Mouse (Mus musculus) activated CD4-positive, CD25-positive, alpha-beta regulatory T cell, adult 4 months (primary cell): ENCODE results near the gene Memo1. TPM values are rescaled to one million over a fixed set of nuclear protein-coding genes. Genes with fewer than 3 reads are reported as not detected.
"Not testable (repeated sequence)": the region's sequence is repeated elsewhere in the genome, so short reads cannot be mapped to it uniquely, and the experiment has no call there.

ENCODE experiments used
- ATAC-seq: one replicate; pipeline ENCODE4 v1.8.0; 2017
- polyA plus RNA-seq, 2 experiments: library from polyadenylated mRNA; unstranded; fragments of 100-300 nt; shearing (Covaris generic); gene quantifications; one replicate each; pipeline ENCODE4 v1.2.1; 2017

The Memo1 gene
- polyA plus RNA-seq, 2 experiments from 2014 or later: 53.5 to 61.0 TPM

DNA sequence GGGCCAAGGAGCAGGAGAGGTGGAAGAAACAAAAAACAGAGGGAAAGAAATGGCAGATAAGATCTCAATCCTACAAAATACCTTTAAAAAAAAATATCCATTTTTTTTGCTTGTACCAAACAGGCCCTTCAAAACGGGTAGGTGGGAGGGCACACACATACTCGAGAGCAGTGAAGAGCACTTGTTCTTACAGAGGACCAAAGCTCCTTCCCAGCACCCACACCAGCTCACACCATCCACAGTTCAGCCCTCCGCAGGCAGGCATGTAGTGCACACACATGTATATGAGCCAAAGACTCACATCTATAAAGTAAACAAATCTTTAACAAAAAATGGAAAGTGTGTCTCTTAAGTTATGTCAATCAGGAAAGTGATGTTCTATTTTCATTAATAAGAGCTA is 52.5 kb downstream of the Memo1 start:
- no peak for ATAC-seq

DNA sequence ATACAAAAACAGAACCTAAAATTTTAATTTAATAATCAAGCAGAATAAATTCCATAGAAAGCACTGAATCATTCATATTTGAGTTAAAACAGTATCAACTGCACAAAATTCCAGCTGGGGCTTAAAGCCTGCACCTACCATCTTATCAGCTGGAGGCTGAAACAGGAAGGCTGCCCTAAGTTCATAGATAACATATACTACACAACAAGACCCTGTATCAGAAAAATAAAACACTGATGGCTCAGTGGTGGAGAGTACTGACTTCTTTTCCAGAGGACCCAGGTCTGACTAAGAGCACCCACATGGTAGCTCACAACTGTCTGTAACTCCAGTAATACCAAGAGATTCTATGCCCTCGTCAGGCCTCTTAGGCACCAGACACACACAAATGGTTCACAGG is 55.0 kb downstream of the Memo1 start:
- no peak for ATAC-seq

DNA sequence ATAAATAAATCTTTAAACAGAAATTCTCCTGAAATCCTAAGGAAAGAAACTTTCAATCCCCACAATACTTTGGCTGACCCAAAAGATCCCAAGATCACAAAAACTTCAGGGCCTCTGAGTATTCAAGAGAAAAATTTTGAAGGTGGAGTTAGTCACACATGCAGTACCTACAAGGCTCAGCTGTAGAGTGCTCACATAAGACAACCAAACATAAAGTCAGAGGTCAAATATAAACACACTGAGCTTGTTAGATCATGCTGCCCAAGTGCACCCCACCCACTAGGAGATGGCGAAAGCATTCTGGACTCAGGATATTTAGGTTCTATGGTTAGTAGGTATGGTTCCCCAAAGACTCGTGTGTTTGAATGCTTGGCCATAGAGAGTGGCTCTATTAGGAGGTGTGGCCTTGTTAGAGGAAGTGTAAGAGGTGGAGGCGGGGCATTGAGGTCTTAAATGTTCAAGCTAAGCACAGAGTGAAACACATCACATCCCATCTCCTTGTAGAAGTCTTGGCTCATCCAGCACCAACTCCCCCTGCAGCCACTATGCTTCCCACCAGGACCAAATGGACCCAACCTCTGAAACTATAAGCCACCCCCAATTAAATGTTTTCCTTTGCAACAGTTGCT is 67.1 kb downstream of the Memo1 start:
- no peak for ATAC-seq

DNA sequence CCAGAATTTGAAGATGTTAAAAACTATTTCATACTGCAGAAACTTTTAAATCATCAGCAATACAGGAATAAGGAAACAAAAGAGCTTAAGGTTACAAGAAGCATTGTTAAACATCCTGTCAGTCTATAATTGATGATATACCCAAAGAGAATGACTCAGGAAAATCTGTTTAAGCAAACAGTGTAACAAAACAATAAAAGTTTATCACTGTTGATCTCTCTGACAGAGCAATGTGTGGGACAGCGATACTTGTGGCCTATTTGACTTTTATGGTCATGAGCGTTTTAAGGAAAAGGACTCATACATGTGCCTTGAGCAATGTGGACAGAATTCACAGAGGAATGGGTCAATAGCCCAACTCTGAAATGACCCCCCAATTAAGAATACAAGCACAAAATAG is 78.0 kb downstream of the Memo1 start:
- no peak for ATAC-seq

DNA sequence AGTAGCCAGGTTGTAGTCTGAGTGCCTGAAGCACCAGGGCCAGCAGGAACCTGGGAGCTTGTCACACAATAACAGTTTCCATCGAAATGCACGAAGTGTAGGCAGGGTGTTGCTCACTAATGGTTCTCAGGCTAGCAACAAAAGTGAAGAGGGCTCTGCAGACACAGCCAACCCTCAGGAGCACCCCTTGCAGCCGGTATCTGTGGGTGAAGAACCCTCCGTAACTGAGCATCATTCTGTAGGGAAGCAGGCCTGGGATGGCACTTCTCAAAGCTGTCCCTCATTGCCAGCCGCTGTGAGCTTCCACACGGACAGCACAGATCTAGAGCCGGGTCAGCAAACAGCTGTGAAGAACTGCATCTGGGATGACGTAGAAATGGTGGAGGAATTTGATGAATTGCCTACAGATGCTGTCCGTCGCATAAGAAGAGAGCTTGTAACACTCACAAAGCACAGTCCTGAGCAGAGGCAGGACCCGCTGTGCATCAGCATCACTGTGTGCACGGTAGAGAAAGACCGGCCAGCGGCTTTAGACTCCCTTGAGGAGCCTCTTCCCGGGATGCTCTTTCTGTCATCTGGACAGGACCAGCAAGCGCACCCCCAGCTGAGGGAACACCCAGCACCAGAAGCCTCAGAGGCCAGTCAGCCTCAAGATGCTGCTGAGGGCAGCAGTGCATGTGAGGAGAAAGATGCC is 82.3 kb downstream of the Memo1 start:
- not testable (repeated sequence) for ATAC-seq

DNA sequence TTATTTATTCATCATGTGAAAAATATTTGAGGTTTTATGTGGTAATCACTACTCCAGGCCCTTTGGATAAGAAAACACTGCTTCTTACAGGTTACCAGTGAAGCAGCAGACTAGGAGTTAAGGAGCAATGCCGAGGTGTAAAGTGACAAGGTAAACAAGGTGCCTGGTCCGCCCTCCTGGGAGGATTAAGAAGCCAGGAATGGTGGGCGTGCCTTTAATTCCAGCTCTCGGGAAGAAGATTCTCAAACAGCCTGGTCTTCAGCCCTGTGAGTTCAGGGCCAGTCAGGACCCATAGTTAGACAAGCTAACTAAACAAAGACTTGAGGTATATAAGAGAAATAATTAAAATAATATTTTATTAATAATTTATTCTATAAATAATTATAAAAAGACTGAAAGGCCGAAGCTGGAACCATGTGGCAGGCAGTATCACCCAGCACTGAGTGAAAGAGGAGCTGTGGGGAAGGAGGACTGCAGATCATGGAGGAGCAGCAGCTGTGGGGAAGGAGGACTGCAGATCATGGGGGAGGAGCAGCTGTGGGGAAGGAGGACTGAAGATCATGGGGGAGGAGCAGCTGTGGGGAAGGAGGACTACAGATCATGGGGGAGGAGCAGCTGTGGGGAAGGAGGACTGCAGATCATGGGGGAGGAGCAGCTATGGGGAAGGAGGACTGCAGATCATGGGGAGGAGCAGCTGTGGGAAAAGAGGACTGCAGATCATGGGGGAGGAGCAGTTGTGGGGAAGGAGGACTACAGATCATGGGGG is 86.0 kb downstream of the Memo1 start:
- no peak for ATAC-seq

DNA sequence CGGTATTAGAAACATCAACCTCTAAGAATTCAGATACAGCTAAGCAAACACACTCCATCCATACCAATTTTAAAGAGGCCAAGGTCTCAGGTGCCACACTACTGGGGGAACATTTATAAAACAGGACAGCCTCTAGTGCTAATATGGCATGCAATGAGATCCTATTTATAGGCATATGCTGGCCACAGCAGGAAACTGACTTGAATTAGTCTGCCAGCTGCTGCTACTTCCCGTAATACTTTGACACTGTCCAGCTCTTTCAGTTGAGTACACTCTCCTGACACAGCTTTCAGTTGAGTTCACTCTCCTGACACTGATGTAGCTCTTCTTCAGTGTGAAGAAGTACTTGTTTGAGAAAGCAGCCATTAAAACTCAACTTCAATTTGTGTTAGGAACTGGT is 99.4 kb downstream of the Memo1 start:
- ATAC-seq: no peak

DNA sequence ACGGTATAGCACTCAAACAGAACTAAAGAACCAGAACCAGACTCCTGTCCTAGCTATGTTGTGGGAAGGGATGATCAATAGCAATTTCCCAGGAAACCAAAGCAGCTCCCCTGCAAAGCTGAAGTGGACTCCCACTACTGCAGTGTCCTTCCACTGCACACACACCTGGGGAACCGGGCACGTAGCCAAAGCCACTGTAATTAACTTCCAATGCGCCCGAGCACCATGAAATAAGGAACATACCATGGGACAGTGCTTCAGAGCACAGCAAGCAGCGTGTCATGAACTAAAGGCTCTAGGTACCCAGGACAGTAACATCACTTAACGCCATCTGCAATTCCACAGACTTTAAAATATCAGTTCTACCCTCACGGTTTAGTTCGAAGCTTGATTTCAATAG is 100.6 kb downstream of the Memo1 start:
- no peak for ATAC-seq

DNA sequence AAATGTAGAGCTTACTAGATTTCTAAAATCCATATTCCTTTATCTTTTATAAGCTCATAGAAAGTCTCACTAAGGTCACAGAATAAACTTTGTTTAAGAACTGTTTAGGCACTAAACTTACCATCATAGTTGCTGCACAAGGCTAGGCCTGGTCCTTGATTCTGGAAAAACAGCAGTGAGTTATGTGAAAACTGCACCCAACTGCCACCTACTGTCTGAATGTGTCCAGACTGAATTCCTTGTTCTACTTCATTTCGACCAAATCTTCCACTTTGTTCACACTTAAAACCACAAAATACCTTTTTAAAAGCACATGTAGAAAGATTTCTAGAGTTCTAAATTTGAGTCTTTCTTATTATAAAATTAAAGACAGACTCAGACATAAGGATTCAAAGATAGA is 101.9 kb downstream of the Memo1 start:
- ATAC-seq: no peak

DNA sequence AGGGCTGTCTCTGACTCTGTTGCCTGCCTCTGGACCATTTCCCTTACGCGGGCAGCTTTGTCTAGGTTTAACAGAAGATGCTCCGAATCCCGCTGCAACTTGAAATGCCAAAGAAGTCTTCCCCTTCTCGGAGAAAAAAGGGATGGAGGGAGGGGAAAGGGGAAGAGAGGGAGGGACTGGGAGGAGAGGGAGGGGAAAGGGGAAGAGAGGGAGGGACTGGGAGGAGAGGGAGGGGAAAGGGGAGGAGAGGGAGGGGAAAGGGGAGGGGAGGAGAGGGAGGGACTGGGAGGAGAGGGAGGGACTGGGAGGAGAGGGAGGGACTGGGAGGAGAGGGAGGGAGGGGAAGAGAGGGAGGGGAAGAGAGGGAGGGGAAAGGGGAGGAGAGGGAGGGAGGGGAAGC is 103.9 kb downstream of the Memo1 start:
- no peak for ATAC-seq

DNA sequence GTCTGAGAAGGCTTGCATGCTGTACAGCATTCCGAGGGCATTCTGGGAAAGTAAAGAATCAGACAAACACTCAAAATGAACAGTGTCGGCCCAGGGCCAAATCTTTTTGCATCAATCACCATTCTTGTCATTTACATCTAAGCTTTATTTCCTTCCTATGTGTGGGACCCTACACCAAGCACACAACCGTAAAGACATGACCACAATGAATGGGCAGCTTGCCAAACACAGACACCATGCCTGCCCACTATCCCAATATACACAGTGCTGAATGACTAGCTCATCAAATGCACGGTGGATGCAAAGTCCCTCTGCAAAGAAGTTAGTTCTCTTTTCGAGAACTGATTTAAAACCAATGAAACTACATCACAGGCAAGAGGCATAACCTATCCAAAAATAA is 109.1 kb downstream of the Memo1 start:
- no peak for ATAC-seq

DNA sequence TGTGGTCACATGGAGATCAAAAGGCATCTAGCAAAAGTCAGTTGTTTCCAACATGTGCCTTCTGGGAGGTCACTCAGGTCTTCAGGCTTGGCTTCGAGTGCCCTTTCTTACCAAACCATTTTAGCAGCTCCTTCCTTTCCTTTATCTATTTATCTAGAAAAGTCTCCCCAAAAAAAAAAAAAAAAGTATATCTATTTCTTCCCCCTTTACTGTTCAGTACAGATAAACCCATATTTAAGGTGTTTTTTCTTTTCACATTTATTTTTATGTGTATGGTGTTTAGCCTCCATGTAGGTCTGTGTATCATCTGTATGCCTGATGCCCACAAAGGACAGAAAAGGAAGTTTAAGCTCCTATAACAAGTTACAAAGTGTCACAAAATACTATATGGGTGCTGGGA is 110.6 kb downstream of the Memo1 start:
- no peak for ATAC-seq

DNA sequence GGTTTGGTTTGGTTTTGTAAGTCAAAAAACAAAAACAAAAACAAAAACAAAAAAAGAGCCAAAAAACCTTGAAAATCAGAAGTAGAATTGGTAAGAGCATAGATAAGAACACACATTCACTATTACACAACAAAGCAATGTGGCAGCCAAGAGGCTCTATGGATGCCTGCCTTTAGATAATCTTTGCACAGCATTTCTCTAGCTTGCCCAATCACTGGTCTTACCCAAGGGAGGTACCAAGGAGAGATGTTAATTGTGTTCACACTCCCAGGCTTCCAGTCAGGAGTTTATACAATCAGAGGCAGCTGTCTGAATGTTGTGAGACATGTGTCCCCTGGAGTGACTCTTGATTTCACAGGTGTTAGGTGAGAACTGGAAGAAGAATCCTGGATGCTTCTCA is 114.4 kb downstream of the Memo1 start:
- no peak for ATAC-seq

DNA sequence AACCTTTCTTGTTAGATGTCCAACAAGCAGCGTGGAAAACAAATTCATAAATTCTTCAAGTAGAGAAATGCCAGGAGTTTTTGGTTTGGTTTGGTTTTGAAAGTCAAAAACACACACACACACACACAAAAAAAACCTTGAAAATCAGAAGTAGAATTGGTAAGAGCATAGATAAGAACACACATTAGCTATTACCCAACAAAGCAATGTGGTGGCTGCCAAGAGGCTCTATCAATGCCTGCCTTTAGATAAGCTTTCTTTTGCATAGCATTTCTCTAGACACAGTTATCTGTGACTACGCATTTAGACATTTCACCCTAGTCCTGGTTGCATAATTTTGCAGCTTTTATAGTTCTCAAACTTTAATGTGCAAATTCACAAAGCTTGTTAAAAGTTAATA is 115.7 kb downstream of the Memo1 start:
- ATAC-seq: not testable (repeated sequence)

DNA sequence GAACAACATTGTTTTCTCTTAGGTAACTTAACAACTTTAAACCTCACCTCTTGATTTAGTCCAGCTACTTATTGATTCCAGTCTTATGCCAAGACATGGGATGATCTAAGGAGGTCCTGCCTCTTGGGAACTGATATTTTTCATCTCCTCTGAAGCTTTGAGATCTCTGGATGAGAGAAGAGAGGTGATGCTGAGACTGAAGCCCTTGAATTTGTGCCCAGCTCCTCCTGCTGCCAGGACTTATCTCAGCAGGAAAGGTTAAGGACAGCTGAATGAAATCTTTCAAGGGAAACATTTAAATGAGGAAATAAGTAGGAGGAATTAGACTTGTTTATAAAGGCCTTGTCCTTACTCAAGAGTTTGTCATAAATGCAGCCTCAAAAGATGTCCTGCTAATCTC is 121.6 kb downstream of the Memo1 start:
- ATAC-seq: no peak

DNA sequence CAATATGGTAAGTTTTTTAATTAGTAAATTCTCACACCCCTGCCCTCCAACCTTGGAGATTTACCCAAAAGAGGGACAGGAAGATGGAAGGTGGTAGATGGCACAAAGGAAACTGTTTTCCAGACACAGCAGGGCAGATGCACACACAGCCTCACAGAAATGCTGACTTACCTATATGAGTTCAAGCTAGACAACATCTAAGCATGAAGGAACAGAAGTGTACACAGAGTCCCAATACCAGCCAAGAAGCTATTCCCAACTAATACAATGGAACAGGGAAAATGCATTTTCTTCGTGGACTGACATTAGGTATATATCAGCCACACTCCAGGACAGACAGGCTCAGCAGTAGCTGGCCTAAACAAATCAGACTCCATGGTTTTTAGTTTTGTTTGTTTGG is 122.5 kb downstream of the Memo1 start:
- no peak for ATAC-seq

DNA sequence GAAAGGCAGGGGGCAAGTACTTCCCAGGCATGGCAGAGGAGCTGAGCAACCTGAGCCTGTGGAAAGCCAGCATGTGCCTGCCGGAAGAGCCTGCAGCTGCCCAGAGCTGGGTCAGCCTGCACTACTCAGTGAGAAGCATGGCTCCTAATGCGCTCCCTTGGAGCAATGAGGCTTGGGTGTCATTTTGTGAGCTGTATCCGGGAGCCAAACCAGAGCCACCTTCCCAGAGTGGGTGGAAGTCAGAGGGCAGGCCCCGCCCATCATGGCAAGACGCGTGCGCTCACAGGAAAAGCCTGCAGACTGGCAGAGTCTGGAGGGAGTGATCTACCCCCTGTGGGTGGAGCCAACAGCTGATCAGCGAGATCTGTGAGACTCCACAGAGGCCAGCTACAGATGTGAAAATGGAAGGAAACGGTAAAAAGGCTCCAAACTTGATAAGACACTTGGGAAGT is 135.9 kb downstream of the Memo1 start:
- ATAC-seq: peak; percentile 97

DNA sequence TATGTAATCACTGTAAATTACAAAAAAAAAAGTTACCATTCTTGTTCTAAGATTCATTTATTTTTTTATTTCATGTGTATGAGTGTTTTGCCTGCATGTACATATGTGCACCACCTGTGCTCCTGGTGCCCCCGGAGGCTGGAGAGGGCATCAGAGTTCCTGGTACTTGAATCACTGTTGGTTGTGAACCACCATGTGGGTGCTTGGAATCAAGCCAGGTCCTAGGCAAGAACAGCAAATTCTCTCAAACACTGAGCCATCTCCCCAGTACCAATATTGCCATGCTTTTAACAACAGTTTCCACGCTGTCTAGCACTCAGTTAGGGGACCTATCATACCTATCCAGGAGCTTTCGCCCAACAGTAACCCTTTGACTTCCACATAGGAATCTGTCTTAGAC is 137.2 kb downstream of the Memo1 start:
- ATAC-seq: no peak

Other genes starting within 250 kb of the Memo1 start
- gene Srd5a2, start 247.6 kb downstream of the Memo1 start, polyA plus RNA-seq: not detected
- gene Dpy30, start 28.4 kb upstream of the Memo1 start, polyA plus RNA-seq: 100 to 1,000 TPM; 144 to 156 TPM
- gene Spast, start 43.5 kb upstream of the Memo1 start, polyA plus RNA-seq: 10 to 100 TPM in 1 of 2 experiments, 1 to 10 TPM in 1; 8.9 to 10.1 TPM
- 10 to 100 TPM; 28.4 to 35.8 TPM for gene Slc30a6, start 100.1 kb upstream of the Memo1 start, polyA plus RNA-seq
- under 1 TPM; 0.41 to 0.63 TPM for gene Nlrc4, start 163.6 kb upstream of the Memo1 start, polyA plus RNA-seq
- 10 to 100 TPM; 10.3 to 17.7 TPM for gene Yipf4, start 194.0 kb upstream of the Memo1 start, polyA plus RNA-seq
- gene Birc6, start 232.8 kb upstream of the Memo1 start, polyA plus RNA-seq: 100 to 1,000 TPM; 135 to 257 TPM